Mouse (Mus musculus) kidney, postnatal 36 days (tissue): Measurements from ENCODE around the gene Bcl2l14.

ENCODE experiments used
- DNase-seq, 2 experiments: peaks; one replicate each; pipeline ENCODE4 v3.0.0; 2021 to 2022; ENCODE audit warnings: mixed read lengths in 2 of 2

Bcl2l14 gene

DNA sequence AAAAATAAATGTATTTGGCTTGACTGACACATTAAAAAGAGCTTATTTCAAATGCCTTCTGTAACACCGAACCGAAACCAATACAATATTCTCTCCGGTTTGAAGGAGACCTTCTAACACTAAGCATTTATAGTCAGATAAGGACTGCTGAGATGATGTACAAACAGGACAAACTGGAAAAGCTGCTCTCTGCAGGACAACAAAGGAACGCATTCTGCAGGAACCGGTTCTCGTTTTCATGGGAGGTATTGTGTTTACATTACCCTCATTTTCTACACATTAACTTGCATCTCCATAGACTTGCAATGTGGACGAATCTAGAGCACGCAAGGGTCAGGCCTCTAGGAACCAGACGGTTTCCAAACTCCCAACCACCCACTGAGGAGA is 7.6 kb downstream of the Bcl2l14 start:
- no peak for DNase-seq

- no peak for DNase-seq
These were observed 11.1 kb downstream of the Bcl2l14 start for GRCm38 (mm10) chr6:134407226-134407625.

GRCm38 (mm10) chr6:134413706-134414531 is 17.8 kb downstream of the Bcl2l14 start:
- peak; percentile 50 to 52 for DNase-seq

DNA sequence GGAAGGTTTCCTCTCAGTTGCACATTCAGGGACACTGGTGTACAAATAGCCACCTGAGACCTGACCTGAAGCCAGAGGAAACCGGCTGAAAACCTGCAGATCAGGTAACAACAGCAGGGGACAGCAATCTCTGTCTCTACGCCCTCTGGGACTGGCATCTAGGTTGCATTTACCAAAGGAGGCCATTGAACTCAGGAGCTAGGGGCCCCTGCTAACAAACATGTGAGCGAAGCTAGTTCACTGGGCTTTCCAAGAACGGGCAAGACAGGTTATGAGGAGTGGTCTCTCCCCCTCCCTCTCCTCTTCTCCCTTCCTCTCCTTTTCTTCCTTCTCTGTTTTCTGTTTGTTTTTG is 18.4 kb downstream of the Bcl2l14 start:
- no peak for DNase-seq

- DNase-seq, result no peak
These were observed 20.5 kb downstream of the Bcl2l14 start for GRCm38 (mm10) chr6:134416556-134417105.

DNA sequence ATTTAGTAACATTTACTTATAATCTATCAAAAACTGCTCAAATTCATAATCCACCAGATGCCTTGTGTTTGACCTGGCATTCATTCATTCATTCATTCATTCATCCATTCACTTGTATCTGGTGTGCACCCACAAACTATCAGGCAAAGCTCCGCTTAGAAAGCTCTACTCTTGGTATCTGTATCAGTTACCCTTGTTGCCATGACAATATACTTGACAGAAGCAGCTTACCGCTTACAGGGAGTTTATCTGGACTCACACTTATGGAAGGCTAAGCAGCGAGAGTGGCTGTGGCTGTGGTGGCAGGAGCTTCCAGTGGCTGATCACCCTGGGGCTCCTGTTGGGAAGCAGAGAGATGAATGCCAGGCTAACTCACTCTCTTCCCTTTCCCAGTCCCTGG is 21.8 kb downstream of the Bcl2l14 start:
- no peak for DNase-seq

DNA sequence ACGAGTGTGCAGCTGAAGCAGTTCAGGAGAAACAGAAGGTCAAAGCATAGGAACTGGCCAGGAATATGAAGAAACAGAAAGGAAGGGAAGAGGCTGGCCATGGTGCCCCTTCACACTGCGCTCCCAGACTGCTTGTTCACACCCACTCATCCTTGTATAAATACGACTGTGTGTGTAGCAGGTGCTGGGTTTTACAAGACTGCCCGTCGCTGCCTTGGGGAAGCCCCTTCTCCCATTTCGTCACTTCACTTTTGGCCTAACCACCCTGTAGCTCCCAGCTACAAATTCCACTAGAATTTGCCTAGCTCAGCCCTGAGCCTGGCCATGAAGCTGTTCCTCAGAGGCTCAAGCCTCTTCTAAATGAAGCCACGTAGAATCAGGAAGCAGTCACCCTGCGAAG is 24.3 kb downstream of the Bcl2l14 start:
- DNase-seq, result no peak

GRCm38 (mm10) chr6:134421921-134422320 is 25.8 kb downstream of the Bcl2l14 start:
- no peak for DNase-seq

DNA sequence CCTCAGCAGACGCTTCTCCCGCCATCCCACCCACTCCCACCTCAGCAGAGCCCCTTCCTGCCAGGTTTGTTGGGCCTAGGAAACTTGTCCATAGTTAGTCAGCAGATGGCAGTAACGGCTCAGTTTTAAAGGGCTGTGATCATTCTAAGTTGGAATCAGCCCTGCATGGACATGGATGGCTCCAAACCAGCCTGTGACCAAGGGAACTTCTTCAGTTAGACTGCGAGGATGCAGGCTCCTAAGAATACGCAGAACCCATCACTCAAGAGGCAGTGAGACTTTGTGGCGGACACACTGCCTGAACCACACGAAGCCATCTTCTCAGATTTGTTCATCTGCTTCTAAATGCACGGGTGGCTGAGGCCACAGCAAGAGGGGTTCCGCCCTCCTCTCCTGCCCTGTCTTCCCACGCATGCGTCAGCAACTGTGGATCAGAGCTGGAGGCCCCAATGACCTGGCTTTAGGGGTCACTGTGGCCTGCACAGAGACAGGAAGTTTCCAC is 29.1 kb downstream of the Bcl2l14 start:
- peak; percentile 78 to 80 for DNase-seq

DNA sequence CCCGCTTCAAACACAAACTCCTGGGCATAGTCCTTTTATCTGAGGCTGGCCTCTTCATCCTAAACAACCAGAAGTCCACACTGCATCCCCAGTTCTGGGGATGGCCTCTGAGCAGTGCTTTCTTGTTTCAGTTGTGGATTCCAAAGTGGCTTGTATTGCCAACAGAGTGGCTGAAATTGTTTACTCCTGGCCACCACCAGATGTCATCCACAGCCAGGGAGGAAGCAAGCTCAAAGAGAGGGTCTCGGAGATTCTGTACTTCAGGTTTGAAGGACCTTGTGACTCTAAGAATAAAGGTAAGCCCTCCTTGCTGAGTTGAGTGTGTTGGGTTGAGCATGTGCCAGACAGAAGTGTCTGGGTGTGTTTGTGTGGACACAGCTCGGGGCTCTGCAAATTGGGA is 31.0 kb downstream of the Bcl2l14 start:
- DNase-seq, result no peak

- no peak for DNase-seq
These were observed 32.3 kb downstream of the Bcl2l14 start for GRCm38 (mm10) chr6:134428455-134428854.

DNA sequence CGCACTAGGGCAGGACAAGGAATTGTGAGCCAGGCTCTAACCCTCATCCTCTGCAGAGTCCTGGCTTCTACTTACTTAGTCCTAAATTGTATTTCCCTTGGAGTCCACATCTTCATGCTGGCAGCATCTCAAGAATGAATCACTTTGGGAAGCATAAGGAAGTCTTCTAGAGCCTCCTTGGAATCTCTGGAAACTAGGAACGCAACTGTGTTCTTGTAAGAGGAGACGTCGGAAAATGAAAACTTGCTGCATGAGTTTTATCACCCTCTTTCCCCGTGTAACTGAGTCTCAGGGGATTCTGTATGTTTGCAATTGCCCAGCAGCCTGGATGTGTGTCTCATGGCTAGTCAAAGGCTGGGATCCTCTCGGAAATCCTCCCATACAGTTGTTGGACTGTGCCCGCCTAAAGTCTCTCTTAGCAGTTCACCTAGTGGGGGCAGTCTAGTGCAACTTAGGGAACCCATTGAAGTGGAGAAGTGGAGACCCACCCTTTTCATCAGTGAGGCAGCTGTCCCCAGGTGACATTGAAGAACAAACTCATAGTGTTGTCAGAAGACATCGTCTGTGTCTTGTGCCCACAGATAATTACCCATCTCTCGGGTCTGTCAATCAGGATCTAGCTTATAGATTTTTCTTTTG is 34.2 kb downstream of the Bcl2l14 start:
- no peak for DNase-seq

DNA sequence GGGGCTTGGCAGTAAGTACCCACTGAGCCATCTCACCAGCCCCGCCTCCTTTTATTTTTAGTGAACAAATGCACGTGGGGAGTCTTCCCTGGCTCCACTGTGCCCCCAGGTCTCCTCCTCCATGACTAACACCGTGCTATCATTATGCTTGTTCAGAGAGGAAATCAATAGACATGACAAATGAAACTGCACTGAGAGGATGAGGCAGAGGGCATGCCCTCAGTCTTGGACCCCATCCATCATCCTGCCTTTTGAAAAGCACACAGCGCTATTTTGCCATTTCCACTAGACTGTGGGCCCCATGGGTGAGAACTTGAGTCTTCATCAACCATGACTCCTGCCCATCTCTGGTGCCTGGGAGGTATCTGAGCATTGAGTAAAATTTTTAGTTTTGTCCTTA is 35.5 kb downstream of the Bcl2l14 start:
- peak in 1 of 2 experiments; percentile 16 for DNase-seq

GRCm38 (mm10) chr6:134433281-134433680 is 37.2 kb downstream of the Bcl2l14 start:
- DNase-seq, result no peak

GRCm38 (mm10) chr6:134434044-134434443 is 37.9 kb downstream of the Bcl2l14 start:
- no peak for DNase-seq

DNA sequence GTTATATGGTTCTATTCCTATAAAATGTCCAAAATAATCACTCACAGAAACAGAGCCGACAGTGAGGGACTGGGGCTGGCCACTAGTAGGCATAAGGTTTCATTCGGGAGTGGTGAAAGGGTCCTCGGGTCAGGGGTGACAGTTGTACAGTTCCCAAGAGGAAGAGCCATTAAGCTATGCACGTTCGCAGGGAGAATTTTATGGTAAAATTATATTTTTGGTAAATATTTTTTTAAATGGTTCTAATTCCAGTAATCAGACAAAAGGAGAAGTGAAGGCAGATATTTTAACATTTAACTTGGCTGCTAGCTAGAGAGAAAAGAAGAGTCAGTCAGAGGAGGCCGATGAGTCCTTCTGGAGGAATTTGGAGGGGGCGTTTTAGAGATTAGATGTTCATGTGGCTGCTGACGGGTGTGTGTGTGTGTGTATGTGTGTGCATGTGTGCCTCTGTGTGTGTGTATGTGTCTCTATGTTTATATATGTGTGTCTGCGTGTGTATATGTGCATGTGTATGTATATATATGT is 38.8 kb downstream of the Bcl2l14 start:
- DNase-seq, result no peak

GRCm38 (mm10) chr6:134436955-134437354 is 40.8 kb downstream of the Bcl2l14 start:
- DNase-seq, result no peak

DNA sequence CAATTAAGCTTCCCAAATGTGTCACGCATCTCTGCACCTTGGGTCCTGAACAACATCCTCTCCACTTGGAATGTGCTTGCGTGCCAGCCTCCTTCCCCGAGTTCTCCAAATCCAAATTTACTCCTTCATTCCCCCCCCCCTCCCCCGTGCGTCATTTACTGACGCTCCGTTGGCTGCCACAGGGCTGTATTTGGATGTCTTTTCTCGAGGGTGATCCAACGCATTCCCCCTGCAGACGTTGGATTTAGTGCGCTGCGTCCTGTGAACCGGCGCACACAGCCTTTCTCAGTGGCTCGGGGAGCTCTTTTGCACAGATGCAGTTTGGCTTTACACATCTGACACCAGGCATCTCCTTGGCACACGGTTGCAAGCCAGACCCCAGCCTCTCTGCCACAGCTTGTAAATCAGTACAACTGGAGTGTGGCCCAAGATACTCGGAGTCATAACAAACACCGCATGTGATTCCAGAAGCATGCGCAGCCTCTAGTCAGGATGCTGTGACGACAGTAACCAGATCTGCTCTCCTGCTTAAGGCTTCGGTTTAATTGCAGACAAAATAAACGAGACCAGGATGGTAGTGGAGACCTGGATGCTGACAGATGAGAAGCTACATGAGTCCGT is 43.4 kb downstream of the Bcl2l14 start:
- no peak for DNase-seq

GRCm38 (mm10) chr6:134440023-134440422 is 43.9 kb downstream of the Bcl2l14 start:
- no peak for DNase-seq

DNA sequence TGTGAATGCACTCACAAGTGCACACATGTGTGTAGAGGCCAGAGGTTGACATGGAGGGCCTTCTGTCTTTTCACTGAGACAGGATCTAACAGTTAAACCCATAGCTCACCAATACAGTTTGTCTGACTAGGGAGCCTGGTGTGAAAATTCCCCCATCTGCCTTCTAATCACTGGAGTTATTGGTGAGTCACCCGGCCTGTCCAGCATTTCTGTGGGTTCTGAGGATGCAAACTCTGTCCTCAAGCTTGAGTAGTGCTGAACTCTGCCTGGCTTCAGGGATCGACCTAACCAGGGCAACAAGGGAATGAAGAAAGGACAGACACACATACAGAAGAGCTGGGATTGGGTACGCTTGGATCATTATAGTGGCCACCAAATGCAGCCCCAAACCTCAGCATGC is 45.6 kb downstream of the Bcl2l14 start:
- no peak for DNase-seq

GRCm38 (mm10) chr6:134442219-134442618 is 46.1 kb downstream of the Bcl2l14 start:
- no peak for DNase-seq

DNA sequence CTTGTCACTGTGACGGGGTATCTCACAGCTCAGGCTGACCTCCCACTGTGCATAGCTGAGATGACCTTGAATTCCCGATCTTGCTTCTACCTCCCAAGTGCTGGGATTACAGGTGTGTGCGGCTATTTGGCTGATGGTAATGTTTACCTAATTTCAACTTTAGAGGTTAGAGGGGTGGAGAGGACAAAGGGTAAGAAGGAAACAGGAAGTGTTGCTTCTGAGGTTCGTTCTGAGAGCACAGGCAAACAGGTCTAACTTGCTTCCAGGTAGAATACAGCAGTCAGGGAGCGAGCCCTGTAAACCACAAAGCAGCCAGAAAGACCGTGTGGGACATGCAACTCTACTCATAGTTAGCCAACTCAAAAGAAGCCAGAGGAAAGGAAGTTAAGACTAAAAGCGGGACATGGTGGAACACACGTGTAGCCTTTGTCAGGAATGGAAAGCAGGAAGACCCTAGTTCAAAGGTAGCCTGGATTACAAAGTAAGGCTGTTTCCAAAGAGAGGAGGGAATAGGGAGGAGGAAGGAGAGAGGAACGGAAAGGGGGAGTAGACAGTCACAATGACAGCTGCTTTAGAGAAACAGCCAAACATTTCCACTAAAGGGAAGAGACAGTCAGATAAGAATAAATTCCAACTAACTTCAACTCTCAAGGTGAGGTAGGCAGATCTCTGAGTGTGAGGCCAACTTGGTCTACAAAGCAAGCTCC is 47.2 kb downstream of the Bcl2l14 start:
- DNase-seq, result peak; percentile 41 to 56

DNA sequence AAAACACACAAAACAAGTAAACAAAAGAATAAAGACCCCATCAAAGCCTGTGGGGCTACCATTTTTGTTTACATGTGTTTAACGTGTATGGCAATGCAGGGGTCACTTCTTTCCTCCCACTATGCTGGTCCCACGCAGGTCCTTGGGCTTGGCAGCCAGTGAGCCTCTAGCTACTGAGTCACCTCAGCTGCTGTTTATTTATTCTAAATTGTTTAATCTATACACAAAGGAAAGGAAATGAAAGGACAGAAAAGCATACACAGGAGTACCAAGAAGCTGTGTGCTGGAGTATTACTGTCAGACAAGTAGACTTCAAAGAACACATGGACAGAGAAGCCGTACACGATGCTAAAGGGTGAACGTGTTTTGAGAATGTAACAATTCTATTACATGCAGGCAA is 47.8 kb downstream of the Bcl2l14 start:
- DNase-seq, result no peak
